Mouse (Mus musculus) lung, adult 2 months (tissue): ENCODE measurements around the gene Zfyve21.

Source experiments
- CTCF ChIP-seq: fragments of 200-500 bp; IDR thresholded peaks from 2 replicates; pipeline ENCODE4 v1.5.1; 2011; ENCODE audit warnings: mild to moderate bottlenecking, low read length, control low read depth; ENCODE audit not compliant: insufficient read depth
- POLR2A ChIP-seq: fragments of 200-500 bp; IDR thresholded peaks from 2 replicates; pipeline ENCODE4 v1.6.1; 2011; ENCODE audit warnings: low read depth, mild to moderate bottlenecking, control low read depth, low read length, borderline replicate concordance; ENCODE audit errors: extremely low read depth

DNA sequence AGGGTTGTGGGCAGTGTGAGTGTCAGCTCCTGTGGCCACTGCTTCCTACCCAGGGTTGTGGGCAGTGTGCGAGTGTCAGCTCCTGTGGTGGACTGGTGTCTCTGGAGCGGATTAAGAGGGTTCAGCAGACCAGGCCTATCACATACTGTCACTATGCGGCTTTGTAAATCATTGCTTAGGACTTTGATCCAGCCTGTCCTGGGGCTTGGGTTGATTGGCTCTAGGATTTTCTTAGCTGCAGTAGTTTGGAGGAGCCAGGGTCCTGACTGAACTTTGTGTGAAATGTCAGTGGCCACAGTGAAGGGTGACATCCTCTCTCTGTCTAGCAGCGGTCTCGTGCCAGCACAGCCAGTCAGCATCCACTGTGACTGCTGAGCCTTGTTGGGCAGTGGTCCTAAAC is 23.9 kb upstream of the Zfyve21 start:
- TF ChIP-seq POLR2A (no peak), CTCF (no peak)
